Mouse (Mus musculus) adrenal gland, adult 8-10 months (tissue): ENCODE measurements at regions not wholly inside any gene's neighbourhood (a gene's known extent, or its start where the extent isn't known, plus 50 kb on each side); places are given as distances from the start of the nearest gene placed in this dataset.

Source experiments
- DNase-seq: peaks from one replicate; pipeline ENCODE4 v3.0.0; 2022

GRCm38 (mm10) chr14:120661111-120661510 lies 182.9 kb downstream of the Rap2a start:
- DNase-seq = no peak

DNA sequence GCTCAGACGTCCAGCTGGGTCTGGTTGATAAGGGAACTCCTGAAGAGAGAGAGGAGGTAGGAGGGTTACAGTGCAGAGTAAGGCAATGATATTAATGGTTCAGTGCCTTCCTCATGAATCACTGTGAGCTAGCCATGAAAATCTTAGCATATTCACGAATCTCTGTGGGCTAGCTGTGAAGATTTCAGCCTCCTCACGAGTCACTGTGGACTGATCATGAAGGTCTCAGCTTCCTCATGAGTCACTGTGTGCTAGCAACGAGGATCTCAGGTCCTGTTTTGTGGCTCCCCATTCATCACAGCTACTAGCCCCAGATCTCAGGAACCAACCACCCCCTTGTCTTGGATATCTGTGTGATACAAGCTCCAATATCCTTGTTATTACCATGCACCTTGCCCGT lies 191.4 kb downstream of the Rap2a start:
- DNase-seq = no peak

DNA sequence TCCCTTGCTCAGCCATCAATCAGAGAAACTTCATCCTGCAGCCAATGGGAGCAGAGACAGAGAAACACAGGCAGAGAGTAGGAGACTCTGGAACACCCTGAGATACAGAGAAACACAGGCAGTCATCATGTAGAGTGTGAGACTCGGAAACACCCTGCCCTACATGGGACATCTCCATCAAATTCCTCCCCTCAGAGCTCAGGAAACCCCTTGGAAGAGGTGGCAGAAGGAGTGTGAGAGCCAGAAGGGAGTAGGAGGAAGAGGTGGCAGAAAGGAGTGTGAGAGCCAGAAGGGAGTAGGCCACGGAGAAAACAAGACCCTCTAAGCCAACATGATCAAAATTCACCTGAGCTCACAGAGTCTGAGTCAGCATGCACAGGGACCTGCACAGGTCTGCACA lies 197.5 kb downstream of the Rap2a start:
- DNase-seq = no peak

DNA sequence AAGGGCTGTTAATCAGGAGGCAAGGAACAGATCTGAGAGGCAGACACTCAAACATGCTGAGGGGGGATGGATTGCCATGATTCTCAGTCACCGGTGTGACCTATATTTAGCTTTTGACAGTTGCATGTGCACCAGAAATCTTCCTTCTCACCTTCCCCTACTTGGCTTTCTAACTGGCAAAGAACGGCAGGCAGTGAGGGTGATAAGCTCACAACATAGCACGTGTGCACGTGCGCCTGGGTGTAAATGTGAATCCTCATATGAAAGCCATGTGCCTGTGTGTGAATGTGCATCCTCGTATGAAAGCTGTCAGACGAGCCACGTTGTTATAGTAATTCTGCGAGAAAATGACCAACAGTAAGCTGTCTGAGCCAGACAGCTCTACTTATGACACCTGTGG lies 200.3 kb downstream of the Rap2a start:
- no peak for DNase-seq

DNA sequence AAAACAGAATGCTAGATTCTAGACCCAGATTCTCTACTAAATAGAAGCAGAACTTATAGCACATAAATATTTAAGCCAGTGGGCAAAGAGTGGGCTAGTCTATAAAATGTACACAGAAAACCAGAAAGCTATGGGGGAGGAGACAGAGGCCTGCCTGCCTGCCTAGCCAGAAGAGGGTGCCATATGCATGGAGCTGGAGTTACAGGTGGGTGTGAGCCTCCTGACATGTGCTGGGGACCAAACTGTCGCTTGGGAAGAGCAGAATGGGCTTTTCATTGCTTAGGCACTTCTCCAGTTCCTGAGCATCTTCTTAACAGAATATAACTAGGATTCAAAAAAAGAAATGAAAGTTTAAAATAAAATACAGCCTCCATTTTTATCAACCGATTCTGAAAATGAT lies 200.8 kb downstream of the Rap2a start:
- no peak for DNase-seq

DNA sequence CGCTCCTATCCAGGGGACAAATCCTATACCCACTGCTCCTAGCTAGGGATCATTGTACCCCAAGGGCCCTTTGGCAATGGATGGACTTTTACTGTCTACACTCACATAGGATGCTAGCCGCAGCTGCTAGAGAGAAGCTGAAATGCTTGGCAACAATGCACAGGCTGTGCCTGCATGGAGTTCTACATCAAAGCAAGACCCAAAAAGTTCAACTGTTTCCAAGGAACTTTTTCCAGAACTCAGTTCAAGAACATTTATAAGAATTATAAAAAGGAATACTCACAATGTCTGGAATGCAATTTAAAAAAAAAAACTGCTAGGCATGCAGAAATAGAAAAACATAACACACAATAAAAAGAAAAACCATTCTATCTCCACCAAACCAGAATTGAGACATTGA lies 202.0 kb downstream of the Rap2a start:
- DNase-seq = no peak

DNA sequence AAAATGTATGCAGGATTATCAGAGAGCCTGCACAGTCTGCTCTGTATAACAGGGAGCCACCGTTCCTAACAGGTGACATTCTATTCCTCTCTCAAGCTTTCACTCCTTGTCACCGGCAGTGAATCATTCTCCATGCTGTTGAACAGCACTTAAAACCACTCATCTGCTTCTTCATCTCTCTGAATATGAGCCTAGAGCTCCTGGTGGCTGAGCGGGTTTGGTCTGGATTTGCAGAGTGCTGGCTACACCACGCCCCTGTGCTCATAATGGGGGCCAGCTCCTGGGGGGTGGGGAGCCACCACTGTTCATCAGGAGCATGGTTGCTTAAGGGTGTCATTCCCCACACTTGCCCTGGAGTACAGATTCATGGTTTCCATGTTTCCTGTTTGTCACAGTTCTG lies 207.0 kb downstream of the Rap2a start:
- DNase-seq = no peak

DNA sequence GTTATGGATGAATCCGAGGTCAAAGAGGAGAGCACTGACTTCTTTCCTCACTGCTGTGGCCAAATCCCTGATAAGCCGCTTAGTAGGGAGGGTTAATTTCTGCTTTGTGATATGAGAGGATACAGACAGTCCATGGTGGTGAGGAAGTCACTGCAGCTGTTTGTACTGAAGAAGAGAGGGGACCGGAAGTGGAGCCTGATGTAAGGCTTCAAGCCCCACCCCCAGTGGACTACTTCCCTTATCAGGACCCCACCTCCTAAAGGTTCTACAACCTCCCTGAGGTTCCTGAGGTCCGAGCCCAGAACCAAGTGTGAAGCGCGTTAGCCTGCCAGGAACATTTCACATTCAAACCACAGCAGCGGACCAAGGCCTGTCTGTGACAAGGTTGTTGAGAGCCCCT lies 207.6 kb downstream of the Rap2a start:
- no peak for DNase-seq

- DNase-seq = peak; percentile 47
These were observed 208.5 kb downstream of the Rap2a start for GRCm38 (mm10) chr14:120686751-120687150.

DNA sequence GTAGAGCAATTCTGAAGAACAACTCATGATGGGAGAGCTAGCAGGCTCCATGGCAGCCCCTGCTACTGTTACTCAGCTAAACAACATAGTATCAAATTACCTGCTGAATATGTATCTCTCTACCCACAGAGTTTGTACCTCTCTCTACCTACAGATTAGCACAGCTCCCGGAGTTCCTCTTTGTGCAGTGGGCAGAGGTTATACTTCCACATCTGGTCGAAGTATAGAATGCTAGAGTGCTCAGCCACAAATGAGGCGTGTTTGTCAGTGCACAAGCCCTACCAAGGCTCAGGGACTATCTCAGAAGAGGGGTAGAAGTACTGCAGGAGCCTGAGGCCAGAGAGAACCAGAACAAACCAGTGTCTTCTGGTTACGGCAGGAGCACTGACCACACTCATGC lies 211.6 kb upstream of the Ipo5 start:
- DNase-seq = no peak

- DNase-seq = no peak
These were observed 205.7 kb upstream of the Ipo5 start for GRCm38 (mm10) chr14:120705301-120705801.

GRCm38 (mm10) chr14:120710782-120711181 lies 200.2 kb upstream of the Ipo5 start:
- DNase-seq = no peak

GRCm38 (mm10) chr14:120720464-120721445 lies 190.3 kb upstream of the Ipo5 start:
- DNase-seq = no peak

- no peak for DNase-seq
These were observed 189.2 kb upstream of the Ipo5 start for GRCm38 (mm10) chr14:120721593-120722461.

DNA sequence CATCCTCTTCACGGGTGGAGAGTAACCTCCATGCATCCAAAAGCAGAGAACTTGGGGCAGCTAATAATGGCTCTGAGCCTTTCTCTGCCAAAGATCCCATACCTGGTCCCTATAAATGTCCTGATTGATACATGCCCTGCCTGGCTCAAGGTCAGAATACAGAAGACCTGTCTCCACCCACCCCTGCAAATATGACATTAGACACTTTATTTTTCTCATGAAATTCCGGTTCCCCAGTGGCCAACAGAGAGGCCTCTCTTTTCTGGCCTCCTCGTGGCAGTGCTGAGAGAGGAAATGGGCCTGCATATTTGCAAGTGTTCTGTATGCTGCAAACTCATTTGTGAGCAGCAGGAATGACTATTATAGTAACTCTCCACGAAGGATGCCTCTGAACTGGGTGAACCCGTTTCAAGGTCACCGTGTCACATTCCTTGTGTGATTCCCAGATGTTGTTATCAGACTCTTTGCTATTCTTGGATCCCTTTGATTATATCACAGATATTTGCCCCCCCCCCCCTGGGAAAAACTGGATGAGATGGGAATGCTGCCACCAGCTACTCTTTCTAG lies 188.4 kb upstream of the Ipo5 start:
- DNase-seq = no peak

DNA sequence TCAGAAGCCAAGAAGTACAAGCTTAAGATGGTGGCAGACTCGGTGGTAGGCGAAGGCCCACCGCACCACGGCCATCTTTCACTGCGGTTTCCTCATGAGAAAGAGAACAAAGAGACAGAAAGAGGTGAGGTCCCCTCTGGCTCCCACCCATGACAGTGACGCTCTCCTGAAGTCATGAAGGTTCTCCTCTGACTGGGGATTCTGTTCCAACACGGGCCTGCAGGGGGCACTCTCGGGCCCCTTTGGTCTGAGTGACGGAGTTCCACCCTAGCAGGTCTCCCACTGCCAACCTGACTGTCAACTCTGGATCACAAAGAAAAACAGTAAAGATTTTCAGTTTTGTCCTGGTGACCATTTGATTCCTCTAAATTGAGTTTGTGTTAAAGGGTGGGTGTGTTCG lies 182.9 kb upstream of the Ipo5 start:
- DNase-seq = no peak

DNA sequence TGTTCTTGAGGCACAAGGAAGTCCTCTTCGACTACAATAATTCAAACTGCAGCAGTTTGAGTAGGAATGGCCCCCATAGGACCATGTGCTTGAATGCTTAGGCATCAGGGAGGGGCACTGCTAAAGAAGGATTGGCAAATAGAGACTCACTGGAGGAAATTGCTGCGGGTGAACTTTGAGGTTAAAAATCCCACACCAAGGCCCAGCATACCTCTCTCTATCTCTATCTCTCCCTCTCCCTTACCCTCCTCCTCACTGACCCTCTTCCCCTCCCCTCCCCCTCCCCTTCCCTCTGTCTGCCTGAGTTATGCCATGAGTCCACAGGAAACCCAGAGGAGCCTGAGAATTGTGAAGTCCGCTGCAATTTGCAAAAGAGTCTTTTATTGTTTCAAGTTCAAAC lies 180.8 kb upstream of the Ipo5 start:
- DNase-seq = no peak

DNA sequence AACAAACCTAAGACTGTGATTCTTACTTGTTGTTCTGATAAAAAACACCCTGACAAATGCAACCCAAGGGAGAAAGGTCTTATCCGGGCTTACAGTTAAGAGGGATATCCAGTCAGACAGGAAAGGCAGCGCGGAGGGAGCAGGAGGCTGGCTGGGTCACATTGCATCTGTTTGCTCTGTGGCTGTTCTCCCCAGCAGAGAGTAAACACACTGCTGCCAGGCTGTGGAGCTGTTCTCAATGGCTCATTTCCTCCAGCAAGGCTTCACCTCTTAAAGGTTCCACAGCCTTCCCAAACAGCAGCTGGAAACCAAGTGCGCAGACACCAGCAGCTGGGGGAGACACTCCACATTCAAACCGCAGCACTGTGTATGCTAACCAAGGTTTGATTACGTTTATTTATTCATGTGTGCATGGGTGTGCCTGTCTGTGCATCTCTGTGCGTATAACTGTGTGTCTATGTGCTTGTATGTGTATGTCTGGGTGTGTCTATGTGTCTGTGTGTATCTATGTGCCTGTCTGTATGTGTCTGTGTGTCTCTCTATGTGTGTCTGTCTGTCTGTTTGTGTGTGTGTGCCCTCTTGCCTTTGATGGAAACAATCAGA lies 179.2 kb upstream of the Ipo5 start:
- DNase-seq = no peak

DNA sequence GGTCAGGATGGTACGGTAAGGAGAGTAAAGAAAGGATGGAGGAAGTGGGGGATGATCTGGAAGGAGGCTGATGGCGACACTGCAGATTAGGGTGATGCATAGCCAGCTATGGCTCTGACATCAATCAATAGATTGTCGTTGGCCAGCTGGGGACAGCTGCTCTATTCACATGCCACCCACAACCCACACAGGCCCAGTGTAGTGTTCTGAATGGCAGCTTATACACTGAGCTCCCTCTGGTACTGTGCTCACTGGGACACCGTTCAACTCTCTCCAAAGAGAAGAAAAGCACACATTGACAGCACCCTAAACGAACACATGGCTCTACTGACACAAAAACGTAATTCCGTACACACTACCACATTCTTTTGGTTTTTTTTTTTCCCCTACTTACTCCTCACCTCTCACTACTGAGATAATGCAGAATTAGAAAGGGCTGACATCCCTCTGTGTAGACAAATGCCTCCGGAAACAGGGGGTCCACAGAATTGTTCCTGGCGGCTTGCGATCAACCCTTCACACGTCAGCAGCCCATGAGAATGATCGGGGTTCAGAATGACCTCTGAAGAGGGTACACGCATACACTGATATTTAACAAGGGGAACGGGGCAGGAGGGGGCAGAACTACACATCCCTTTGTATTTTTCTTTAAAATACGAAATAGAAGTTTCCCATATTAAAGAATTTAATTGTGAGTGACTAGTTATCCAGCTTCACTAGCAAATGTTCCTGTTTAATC lies 178.5 kb upstream of the Ipo5 start:
- no peak for DNase-seq

GRCm38 (mm10) chr14:120741492-120742054 lies 169.5 kb upstream of the Ipo5 start:
- no peak for DNase-seq

DNA sequence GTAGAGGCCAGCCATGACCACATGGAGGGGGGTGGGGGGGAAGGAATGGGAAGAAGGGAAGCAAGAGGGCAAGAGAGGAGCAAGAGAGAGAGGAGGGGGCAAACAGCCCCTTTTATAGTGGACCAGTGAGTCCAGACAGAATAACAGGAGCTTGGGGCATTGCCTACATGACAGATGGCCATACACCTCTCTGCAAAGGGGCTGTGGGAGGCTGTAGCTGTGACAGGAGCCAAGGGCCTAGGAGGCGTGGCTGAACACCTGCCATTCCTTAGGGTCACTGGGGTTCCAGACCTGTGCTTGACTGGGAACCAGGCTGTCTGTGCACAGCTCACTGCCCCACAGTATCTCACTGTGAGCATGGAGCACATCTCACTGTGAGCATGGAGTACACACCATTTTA lies 157.0 kb upstream of the Ipo5 start:
- no peak for DNase-seq
